ENCODE assay signal across 1 mouse cellular context in the genomic region with DNA sequence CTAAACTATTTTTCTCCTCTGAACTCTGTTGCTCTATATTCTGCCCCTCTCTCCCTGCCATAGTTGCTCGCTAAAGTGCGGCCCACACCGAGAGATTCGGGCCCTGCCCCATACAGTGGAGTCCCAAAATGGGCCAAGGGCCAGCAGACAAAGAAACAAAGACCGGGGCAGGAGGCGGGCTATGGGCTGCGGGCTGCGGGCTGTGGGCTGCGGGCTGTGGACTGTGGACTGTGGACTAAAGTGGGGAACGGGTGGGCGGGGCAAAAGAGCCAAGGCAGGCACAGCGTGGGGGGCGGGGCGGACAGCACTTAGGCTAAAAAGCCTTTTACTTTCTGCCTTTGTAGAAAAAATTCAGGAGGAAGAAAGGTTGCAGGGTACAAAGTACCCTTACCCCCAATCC.
TF ChIP-seq lines count a peak whose summit lies in the region.

No protein-coding gene starts in this region.

TF ChIP-seq in ES-E14, 5 proteins besides CTCF, POLR2A, EP300 and RAD21:
- no peak for TF ChIP-seq CHD2 (IDR thresholded peaks at IDR 0.05; ENCODE audit: low read depth, low read length)
- no peak for TF ChIP-seq ZNF384 (IDR thresholded peaks at IDR 0.05; ENCODE audit: low read depth, low read length)
- TF ChIP-seq ZC3H11A (IDR thresholded peaks at IDR 0.05; ENCODE audit: borderline replicate concordance, low read depth, low read length) = no peak
- TF ChIP-seq HCFC1 (IDR thresholded peaks at IDR 0.05; ENCODE audit: borderline replicate concordance, insufficient read depth, low read length) = no peak
- TF ChIP-seq MAFK (IDR thresholded peaks at IDR 0.05; ENCODE audit: insufficient read depth, low read depth, low read length) = no peak
